Mouse (Mus musculus): ENCODE measurements around the gene Npas4.

GRCm38 (mm10) chr19:5039301-5040114 lies 49.4 kb upstream of the Npas4 start:
- TF ChIP-seq POLR2A (IDR thresholded peaks at IDR 0.05; ENCODE audit: borderline replicate concordance, control insufficient read depth, low read depth, low read length): no peak
- no peak for TF ChIP-seq CTCF (IDR thresholded peaks at IDR 0.05; ENCODE audit: control insufficient read depth, insufficient read depth, low read length)
